Mouse (Mus musculus): ENCODE data around the gene Agap1.

- TF ChIP-seq CTCF (conservative IDR thresholded peaks at IDR 0.05; ENCODE audit: insufficient read depth, insufficient read length, low read depth, low read length) (no peak), POLR2A (IDR thresholded peaks at IDR 0.05; ENCODE audit: low read depth, low read length) (no peak)
Observed at GRCm38 (mm10) chr1:89441236-89441897, 13.2 kb upstream of the Agap1 start.

All from kidney, adult 2 months (tissue).